Mouse (Mus musculus) cortical plate, adult 2 months (tissue): ENCODE measurements around the gene Zbtb11.
A peak's percentile ranks its signal among the peaks of the same experiment; 100 is the strongest.

ENCODE experiments used
- CTCF ChIP-seq: fragments of 200-500 bp; IDR thresholded peaks from 2 replicates; pipeline ENCODE4 v1.5.1; 2011; ENCODE audit warnings: mild to moderate bottlenecking, control low read depth, low read length; ENCODE audit not compliant: insufficient read depth; ENCODE audit errors: extremely low read depth
- POLR2A ChIP-seq: fragments of 200-500 bp; IDR thresholded peaks from 2 replicates; pipeline ENCODE4 v1.6.1; 2011; ENCODE audit warnings: mild to moderate bottlenecking, low read length, control low read depth; ENCODE audit not compliant: insufficient read depth; ENCODE audit errors: extremely low read depth

GRCm38 (mm10) chr16:55974256-55974902, 696 bp downstream of the Zbtb11 start:
- TF ChIP-seq CTCF (no peak), POLR2A (peak; percentile 64; the same call in 1 of the 2 replicates)
